Mouse (Mus musculus) MEL-GATA-1-ER (cell line): ENCODE results near the gene Camkmt.

Source experiments
- DNase-seq: peaks from one replicate; pipeline ENCODE4 v3.0.0-alpha.2; 2012; ENCODE audit warnings: low read depth; ENCODE audit errors: extremely low read depth

Gene Camkmt

DNA sequence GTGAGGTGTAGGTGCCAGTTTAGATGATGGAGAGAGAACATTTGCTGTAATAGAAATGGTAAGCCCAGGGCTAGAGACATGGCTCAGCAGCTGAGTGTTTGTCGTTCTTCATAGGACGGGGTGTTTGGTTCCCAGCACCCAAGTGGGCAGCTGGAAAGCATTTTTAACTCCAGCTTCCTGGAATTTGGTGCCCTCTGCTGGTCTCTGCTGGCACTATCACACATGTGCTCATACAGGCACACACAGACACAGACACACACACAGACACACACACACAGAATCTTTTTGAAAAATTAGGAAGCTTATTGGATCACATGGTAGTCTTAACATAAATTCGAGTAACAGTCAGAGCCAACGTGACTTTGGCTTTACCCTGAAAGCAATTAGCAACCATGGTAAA lies 200.8 kb downstream of the Camkmt start:
- DNase-seq, result no peak

GRCm38 (mm10) chr17:85291601-85292000 lies 201.2 kb downstream of the Camkmt start:
- DNase-seq, result no peak

GRCm38 (mm10) chr17:85292276-85292675 lies 201.9 kb downstream of the Camkmt start:
- no peak for DNase-seq

DNA sequence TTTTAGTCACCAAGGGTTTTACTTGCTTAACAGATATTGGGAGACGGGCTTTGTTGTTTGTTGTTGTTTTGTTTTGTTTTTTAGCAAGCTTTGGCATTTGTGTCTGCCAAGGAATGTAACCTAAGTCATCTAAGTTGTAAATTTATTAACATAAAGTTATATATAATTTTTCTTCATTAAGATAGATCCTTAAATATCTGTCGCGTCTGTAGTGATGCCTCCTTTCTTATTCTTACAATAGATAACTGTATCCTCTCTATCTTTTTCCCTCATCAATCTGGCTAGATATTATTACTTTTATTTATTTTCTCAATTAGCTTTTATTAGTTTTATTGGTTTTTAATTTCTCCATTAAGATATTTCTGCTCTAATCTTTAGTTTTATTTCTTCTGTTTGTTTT lies 213.3 kb downstream of the Camkmt start:
- no peak for DNase-seq

- no peak for DNase-seq
Measured at GRCm38 (mm10) chr17:85308566-85308965, 218.2 kb downstream of the Camkmt start.

DNA sequence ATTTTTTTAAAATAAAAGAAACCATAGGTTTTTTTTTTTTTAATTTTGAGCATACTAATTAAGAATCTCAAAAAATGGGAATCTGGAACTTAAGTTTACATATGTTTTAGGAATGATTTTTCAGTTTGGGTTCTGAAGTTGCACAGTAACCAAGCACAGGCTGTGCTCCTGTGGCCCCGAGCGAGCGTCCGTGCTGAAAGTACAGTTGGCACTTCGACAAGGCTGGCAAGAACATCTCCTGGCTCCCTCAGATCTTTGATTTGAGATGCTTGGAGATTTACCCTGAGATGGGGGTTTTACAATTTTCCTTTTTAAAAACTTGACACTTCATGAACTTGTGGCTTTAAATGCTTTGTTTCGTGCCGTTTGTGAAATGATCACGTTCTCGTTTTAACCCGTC lies 218.7 kb downstream of the Camkmt start:
- no peak for DNase-seq

- DNase-seq, result no peak
Measured at GRCm38 (mm10) chr17:85311348-85311747, 221.0 kb downstream of the Camkmt start.

GRCm38 (mm10) chr17:85318401-85318800 lies 228.0 kb downstream of the Camkmt start:
- DNase-seq, result no peak

- DNase-seq, result no peak
Measured at GRCm38 (mm10) chr17:85319779-85320300, 229.5 kb downstream of the Camkmt start.

DNA sequence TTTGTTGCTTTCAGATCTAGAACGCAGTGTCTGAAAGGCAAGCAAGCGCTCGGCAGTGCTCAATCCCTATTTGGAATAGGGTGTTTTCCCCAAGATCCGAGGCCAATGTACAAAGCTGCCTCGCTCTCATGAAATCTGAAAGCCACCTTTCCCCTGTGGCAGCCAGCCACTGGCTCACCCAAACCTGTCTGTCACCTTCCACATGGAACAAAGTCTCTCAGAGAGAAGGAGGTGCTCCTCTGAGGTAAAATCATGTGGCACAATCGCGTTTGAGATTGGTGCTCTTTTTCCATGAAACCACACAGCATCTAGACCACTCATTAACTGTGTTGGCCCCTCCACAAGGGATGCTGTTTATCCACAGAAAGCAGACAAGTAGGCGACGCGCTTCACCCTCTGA lies 238.5 kb downstream of the Camkmt start:
- DNase-seq, result no peak

GRCm38 (mm10) chr17:85335464-85335863 lies 245.1 kb downstream of the Camkmt start:
- no peak for DNase-seq

GRCm38 (mm10) chr17:85337666-85338065 lies 247.3 kb downstream of the Camkmt start:
- no peak for DNase-seq

DNA sequence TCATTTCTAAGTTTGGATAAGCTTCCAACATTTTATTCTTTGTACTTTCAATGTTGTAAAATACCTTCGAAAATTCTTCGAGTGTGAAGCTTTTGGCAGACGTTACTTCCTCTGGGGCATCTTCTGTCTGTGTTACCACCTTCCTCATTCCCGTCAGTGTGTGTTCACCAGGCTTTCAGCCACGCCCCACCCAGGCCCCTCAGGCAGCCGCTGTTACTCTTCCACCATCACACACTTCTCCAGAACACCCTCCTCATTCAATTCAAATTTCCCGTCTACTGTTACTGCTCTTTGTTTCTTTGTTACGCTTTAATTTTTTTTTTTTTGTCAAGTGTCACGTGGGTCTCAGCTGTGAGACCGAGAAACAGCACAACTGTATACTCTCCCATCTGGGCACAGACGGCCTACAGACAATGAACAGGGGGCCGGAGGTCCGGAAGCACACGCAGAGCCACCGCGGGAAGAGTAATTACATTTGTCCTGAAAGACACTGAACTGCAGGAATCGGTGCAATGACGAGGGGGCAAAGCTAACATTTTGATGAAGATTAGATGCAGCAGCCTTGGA lies 250.9 kb downstream of the Camkmt start:
- no peak for DNase-seq

- DNase-seq, result no peak
Measured at GRCm38 (mm10) chr17:85342471-85342870, 252.1 kb downstream of the Camkmt start.

GRCm38 (mm10) chr17:85343435-85343834 lies 253.1 kb downstream of the Camkmt start:
- DNase-seq, result no peak

DNA sequence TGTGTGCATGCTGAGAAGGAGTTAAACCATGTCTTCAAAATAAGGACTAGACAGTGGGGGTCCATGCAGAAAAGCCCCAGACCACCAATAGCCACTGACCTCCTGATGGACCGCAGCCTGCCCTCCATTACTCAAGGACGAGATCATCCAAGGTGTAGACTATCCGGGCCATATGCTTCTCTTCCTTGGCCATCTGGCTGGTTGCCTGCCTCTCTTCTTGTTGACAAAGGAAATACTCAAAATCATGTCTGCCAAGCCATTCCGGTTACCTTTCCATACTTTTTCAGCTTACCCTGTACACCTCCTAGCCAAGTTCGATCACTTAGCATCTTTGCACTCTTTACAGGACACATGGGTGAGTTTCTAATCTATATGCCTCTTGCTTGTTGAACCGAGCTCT lies 256.3 kb downstream of the Camkmt start:
- no peak for DNase-seq

- no peak for DNase-seq
Measured at GRCm38 (mm10) chr17:85349331-85349935, 259.1 kb downstream of the Camkmt start.

DNA sequence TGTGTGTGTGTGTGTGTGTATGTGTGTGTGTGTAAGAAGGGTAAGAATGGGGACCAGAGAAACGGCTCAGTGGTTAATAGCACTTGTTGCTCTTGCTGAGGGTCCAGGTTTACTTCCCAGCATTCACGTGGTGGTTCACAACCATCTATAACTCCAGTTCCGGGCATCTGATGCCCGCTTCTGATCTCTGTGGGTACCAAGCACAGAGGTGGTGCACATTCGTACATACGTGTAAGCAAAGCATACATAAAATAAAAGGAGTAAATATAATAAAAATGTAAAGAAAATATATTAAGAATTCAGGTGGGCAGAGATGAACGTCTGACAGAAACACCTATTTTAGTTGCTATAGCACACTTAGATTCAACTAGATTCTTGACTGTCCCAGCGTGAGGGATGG lies 260.9 kb downstream of the Camkmt start:
- no peak for DNase-seq

DNA sequence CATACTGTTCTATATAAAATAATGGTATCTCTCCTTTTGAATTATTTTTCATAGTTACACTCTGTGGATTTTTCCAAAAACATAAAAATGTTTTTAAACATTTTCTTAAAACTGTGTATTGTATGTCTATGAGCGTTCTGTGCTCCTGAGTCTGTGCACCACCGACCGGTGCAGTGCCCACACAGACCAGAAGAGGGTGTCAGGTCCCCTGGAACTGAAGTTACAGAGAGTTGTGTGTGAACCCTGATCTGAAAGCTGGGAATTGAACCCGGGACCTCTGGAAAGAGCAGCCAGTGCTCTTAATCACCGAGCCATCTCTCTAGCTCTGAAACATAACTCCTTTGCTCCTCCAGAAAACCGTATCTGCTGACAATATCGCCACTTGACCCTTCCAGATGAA lies 262.4 kb downstream of the Camkmt start:
- DNase-seq, result peak; percentile 1

- DNase-seq, result no peak
Measured at GRCm38 (mm10) chr17:85353191-85353590, 262.8 kb downstream of the Camkmt start.

DNA sequence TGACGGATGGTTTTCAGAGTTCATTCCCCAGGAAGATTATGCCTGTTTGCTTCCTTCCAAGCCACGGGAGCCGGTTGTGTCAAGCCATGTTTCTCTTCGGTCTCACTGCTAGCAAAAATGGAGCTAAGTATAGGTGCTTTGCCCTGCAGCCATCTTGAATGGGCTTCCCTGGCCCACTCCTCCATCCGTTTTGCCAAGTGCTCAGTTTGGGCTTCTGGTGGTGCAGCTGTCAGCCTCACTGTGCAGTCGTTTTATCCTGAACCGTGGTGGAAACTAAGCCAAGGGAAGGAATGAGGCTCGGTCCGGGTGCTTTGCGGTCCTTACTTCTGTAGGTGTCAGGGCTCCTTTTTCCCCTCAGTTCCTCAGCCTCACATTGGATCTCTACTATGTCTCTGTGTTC lies 263.3 kb downstream of the Camkmt start:
- no peak for DNase-seq

DNA sequence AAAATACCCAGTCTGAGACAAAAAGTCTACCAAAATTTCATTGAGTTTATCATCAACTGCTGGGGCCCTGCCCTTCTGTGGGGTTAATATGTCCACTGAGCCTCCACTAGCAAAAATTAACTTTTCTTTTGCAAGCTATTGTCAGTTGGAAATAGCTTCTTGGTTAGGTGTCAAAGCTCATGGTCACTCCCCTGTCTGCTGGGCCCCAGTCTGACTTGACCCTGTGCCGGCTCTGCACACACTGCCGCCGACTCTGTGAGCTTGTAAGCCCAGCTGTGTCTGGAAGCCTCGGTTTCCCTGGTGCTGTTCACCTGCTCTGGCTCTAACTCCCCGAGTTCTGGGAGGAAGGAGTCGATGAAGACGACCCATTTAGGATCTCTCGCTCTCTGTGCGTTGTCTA lies 265.0 kb downstream of the Camkmt start:
- DNase-seq, result no peak

DNA sequence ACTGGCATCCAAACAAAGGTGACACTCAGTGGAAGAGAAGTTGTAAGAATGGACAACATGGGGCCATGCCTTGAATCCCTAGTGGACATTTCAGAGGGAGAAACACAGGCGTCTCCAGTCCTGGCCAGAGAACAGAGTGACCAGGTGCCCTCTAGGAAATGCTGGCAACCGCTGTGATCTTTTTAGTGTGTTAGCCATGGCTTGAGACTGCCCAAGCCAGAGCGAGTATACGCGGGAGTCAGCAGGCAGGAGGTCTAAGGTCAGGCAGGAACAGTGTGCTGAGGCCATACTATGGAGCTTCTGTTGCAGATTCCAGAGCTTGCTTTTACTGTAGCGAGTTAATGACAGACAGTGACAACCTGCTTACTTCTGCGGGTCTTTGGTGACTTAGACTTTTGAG lies 270.7 kb downstream of the Camkmt start:
- DNase-seq, result no peak
